In the genomic region with DNA sequence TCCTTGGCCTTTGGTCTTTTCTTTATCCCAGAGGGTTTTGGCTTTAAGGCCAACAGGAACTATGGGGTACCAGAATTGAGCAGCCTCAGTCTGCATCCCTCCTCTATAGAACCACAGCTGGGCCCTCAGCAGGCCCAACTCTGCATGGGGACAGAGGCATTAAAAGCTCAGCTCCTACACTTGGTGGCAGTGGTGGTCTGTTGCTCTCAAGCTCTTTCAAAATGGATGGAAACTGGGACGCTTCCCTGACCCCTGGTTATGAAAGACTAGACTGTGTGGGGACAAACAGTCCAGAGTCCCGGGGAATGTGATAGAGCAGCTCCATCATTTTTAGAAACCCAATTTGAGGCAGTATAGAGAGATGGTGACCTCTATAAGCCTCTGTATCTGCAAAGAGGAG, we compare ENCODE assay signal across 50 mouse cellular contexts. TPM values are rescaled to one million over a fixed set of nuclear protein-coding genes. Genes with fewer than 3 reads are reported as not detected.
"Had no signal": no experiment of that assay in that cellular context is flagged by ENCODE, and none has a peak within 500 bp of the region (broad histone marks: within the 10 kb centered on the region; RNA-seq: fewer than 3 reads in every experiment).

No protein-coding gene starts in this region.

- H3K27ac ChIP-seq: heart, embryonic 10.5 days; heart, embryonic 13.5 days; heart, embryonic 15.5 days; hindbrain, embryonic 10.5 days; hindbrain, embryonic 12.5 days; hindbrain, embryonic 13.5 days; hindbrain, embryonic 14.5 days; hindbrain, embryonic 15.5 days; hindbrain, postnatal 0 days; intestine, embryonic 15.5 days; kidney, embryonic 15.5 days; kidney, postnatal 0 days; layer of hippocampus, adult 2 months had no signal

- H3K9ac ChIP-seq: heart, embryonic 12.5 days; heart, embryonic 13.5 days; heart, embryonic 15.5 days; hindbrain, embryonic 12.5 days; hindbrain, embryonic 13.5 days; hindbrain, embryonic 14.5 days; hindbrain, embryonic 15.5 days; intestine, embryonic 15.5 days; kidney, embryonic 15.5 days had no signal

- ATAC-seq: hindbrain, embryonic 16.5 days; hindbrain, postnatal 0 days; inflammation-experienced regulatory T-cells, adult 6 months; intestine, embryonic 15.5 days; intestine, embryonic 16.5 days; intestine, postnatal 0 days had no signal

- H3K4me2 ChIP-seq: heart, embryonic 11.5 days; heart, embryonic 12.5 days; heart, embryonic 13.5 days; heart, embryonic 15.5 days; hindbrain, embryonic 12.5 days; hindbrain, embryonic 13.5 days; hindbrain, embryonic 14.5 days; hindbrain, embryonic 15.5 days; intestine, embryonic 15.5 days; kidney, embryonic 15.5 days had no signal

- H3K9me3 ChIP-seq: heart, embryonic 10.5 days; heart, embryonic 15.5 days; hindbrain, embryonic 15.5 days; intestine, embryonic 15.5 days; kidney, embryonic 15.5 days had no signal

- H3K27me3 ChIP-seq: heart, embryonic 12.5 days; heart, embryonic 13.5 days; heart, embryonic 15.5 days; hindbrain, embryonic 12.5 days; hindbrain, embryonic 13.5 days; hindbrain, embryonic 15.5 days; intestine, embryonic 15.5 days; kidney, embryonic 15.5 days had no signal

- DNase-seq: heart, postnatal 10 days; heart, postnatal 14 days; heart, postnatal 36 days; heart, postnatal 4 days; kidney, adult 11 months; kidney, adult 18-20 months; kidney, adult 2 months; kidney, adult 8-10 months; kidney, adult 9 months; kidney, postnatal 10 days; kidney, postnatal 14 days; kidney, postnatal 25 days; kidney, postnatal 36 days; kidney, postnatal 4 days; layer of hippocampus, adult 9-11 months; layer of hippocampus, postnatal 36 days had no signal

- H3K36me3 ChIP-seq: heart, embryonic 10.5 days; heart, embryonic 12.5 days; heart, embryonic 13.5 days; heart, embryonic 15.5 days; hindbrain, embryonic 10.5 days; hindbrain, embryonic 12.5 days; hindbrain, embryonic 15.5 days; intestine, embryonic 15.5 days; kidney, embryonic 15.5 days had no signal

- H3K4me3 ChIP-seq: heart, embryonic 10.5 days; heart, embryonic 12.5 days; heart, embryonic 13.5 days; heart, embryonic 15.5 days; hindbrain, embryonic 10.5 days; hindbrain, embryonic 12.5 days; hindbrain, embryonic 13.5 days; hindbrain, embryonic 15.5 days; intestine, embryonic 15.5 days; kidney, embryonic 15.5 days; layer of hippocampus, adult 2 months had no signal

- H3K4me1 ChIP-seq: hindbrain, embryonic 15.5 days had no signal

RNA-seq across cellular contexts. Expression of gene Rho, which starts 6.5 kb away (rescaled TPM):
- total RNA-seq: heart, postnatal 36 days had no signal
- polyA plus RNA-seq: heart, embryonic 10.5 days; heart, embryonic 13.5 days; heart, embryonic 14.5 days; heart, embryonic 15.5 days; heart, embryonic 16.5 days; heart, postnatal 0 days; intestine, embryonic 14.5 days; kidney, embryonic 14.5 days; kidney, postnatal 0 days had no signal

RNA-seq across cellular contexts. Expression of gene H1foo, which starts 6.7 kb away (rescaled TPM):
- total RNA-seq: heart, postnatal 10 days; heart, postnatal 14 days; heart, postnatal 25 days; heart, postnatal 36 days; heart, postnatal 4 days; hematopoietic stem cell, adult 5-6 weeks; layer of hippocampus, adult 18-20 months; layer of hippocampus, adult 2 months; layer of hippocampus, adult 8-10 months; layer of hippocampus, postnatal 14 days; layer of hippocampus, postnatal 25 days; layer of hippocampus, postnatal 36 days; left cerebral cortex, adult 18-20 months had no signal
- polyA plus RNA-seq: heart, embryonic 10.5 days; heart, embryonic 11.5 days; heart, embryonic 12.5 days; heart, embryonic 13.5 days; heart, embryonic 14.5 days; heart, embryonic 15.5 days; heart, embryonic 16.5 days; heart, postnatal 0 days; hindbrain, embryonic 10.5 days; hindbrain, embryonic 11.5 days; hindbrain, embryonic 12.5 days; hindbrain, embryonic 13.5 days; hindbrain, embryonic 14.5 days; hindbrain, embryonic 15.5 days; hindbrain, embryonic 16.5 days; hindbrain, postnatal 0 days; inflammation-experienced regulatory T-cells, adult 6 months; intestine, embryonic 14.5 days; intestine, embryonic 15.5 days; intestine, embryonic 16.5 days; intestine, postnatal 0 days; kidney, adult 2 months; kidney, embryonic 14.5 days; kidney, embryonic 15.5 days; kidney, embryonic 16.5 days; kidney, postnatal 0 days; large intestine, adult 2 months had no signal
